Mouse (Mus musculus): ENCODE results near the gene Snapin.
A peak's percentile ranks its signal among the peaks of the same experiment; 100 is the strongest.

Snapin gene

DNA sequence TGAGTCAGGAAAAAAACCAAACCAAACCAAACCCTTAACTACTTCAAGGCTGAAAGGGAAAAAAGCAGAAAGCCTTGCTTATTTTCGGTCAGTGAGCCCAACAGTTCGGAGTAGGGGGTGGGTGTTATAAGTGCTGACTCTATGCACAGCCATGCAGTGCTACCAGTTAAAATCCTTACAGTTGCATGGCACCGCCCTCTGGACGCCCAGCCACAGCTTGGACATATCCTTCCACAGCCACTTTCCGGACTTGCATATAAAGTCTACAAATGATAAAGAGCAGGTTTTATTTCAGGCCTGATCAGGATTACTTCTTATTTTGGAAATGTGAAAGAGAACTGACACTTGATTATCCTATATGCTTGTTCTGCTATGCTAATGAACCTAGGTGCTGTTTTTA is 14.4 kb upstream of the Snapin start:
- no peak for DNase-seq (ENCODE audit: low spot score in 2 of 2)

DNA sequence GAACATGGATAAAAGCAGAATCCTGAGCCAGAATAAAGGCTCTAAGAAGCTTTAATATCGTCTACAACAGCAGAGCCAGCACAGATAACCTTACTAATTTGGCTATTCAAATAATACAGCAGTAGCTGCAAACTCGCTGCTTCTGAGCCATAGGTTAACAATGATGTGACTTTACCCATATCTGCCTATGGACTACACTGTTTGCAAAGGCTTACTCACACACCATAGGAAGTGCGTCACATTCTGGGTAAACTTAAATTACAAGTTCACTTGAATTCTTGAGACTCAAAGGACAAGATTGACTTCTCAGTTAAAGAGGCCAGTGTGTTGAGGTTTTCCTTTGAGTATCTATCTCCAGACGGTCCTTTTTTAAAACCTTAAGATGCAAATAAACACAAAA is 12.6 kb upstream of the Snapin start:
- DNase-seq (ENCODE audit: low spot score in 2 of 2) = no peak

DNA sequence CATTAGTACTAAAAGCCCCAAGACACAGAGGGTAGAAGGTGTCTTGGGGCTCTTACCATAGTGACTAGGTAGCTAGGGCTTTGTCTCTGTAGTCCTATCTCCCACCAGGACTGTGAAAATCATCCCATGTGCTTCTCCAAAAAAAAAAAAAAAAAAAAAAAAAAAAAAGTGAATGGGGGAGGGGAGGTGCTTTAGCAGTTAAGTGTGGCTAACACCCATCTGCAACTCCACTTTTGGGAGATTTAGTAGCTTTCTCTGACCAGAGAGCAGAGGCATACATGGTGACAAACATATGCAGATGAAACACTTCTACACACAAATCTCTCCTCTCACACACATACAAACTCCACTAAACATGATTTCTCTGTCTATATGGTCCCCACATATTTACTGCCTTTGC is 6.8 kb upstream of the Snapin start:
- DNase-seq (ENCODE audit: low spot score in 2 of 2) = no peak

DNA sequence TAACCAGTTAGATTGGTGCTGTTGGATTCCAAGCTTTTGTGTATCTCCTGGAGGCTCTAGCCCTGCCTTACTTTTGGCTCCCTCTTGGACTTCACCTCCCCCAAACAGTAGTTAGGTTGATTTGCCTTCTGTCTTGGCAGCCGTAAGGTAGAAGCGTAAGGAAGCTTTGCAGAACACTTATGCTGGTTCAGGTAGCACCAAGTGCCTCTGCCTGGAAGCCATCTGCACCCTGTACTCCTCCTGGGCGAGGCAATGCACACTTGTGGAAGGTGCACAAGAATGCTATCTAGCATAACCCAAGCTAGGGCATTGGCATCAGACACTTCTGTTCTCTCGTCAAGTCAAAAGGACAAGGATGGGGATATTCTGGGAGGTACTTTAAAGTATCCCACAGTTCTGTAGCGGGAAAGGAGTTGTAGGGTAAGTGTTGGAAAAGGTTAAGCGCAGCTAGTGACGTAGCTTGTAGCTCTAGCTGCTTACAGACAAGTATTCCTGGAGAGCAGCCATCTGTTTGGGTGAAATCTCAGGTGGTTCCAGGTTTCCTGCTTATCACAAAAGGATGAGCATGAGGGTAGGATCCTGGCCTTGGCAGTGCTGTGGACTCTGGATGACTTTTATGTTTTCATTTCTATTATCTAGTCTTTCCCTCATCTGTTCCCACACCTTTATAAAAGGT is 5.2 kb upstream of the Snapin start:
- DNase-seq (ENCODE audit: low spot score in 2 of 2) = no peak

DNA sequence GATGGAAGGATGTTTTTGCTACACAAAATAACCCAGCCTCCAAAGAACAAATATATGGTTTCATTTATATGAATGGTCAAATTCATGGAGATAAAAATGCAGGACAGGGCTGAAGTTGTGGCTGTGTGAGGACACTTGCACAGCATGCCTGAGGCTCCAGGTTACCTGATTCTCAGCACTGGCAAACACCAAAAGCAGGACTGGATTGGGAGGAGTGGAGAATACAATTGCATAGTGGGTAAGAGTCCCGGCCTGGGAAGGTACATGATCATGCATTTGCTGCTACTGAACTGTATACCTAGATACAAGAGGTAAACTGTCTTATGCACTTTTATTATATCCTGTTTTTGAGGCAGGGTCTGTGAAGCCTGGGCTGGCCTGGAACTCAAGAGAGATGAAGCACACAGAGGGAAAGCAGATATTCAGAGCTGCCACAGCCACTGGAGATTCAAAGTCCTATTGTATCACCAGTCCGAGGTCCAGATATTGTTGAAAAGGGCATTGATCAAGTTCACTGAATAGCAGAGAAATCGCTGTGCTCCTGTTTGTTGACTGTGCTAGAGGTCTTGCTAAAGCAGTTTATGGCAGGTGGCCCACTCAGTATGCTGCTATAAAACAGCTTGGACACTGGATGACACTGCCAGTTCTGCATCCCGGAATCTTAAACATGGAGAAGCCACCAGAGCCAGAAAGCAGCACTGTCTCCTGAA is 3.2 kb upstream of the Snapin start:
- no peak for DNase-seq (ENCODE audit: low spot score in 2 of 2)

DNA sequence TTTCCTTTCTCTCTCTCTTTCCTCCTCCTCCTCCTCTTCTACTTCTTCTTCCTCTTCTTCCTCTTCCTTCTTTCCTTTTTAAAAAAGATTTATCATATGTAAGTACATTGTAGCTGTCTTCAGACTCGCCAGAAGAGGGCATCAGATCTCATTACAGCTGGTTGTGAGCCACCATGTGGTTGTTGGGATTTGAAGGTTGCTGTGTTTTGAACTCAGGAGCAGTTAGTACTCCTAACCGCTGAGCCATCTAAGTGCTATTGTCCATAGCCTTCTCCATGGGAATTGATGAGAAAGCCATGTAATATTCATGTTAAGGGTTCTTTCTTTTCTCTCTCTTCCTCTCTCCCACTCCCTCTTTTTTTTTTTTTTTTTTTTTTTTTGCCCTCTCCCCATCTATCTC is 517 bp upstream of the Snapin start:
- no peak for DNase-seq (ENCODE audit: low spot score in 2 of 2)

DNA sequence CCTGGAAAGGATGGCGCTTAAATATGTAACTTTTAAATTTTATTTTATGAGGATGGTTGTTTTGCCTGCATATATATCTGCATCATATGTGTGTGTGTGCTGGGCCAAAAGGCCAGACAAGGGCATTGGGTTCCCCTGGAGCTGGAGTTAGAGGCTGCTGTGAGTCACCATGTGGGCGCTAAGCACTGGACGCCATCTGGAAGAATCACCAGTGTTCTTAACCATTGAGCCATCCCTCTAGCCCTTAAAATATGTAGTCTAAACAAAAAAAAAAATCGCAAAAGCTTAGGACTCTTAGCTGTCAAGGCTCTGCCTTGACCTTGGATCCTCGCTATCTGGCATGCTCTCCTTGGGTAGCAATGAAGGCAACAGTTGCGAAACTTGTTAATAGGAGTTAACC is 2.3 kb downstream of the Snapin start:
- DNase-seq (ENCODE audit: low spot score in 2 of 2) = no peak

DNA sequence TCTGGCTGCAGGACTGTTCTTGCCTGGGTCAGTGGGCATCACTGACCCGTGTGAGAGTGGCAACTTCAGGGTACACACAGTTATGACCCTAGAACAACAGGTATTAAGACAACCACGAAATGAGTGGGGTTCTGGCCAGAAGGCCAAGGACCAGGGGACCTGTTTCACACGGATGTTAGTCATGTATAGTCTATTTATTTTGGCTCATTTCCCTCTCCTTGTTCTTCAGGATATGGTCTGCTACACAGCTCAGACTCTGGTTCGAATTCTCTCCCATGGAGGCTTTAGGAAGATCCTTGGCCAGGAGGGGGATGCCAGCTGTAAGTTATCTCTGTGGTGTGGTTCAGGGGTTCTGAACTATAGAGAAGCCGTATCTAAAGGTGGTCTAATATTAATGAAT is 3.8 kb downstream of the Snapin start:
- no peak for DNase-seq (ENCODE audit: low spot score in 2 of 2)

DNA sequence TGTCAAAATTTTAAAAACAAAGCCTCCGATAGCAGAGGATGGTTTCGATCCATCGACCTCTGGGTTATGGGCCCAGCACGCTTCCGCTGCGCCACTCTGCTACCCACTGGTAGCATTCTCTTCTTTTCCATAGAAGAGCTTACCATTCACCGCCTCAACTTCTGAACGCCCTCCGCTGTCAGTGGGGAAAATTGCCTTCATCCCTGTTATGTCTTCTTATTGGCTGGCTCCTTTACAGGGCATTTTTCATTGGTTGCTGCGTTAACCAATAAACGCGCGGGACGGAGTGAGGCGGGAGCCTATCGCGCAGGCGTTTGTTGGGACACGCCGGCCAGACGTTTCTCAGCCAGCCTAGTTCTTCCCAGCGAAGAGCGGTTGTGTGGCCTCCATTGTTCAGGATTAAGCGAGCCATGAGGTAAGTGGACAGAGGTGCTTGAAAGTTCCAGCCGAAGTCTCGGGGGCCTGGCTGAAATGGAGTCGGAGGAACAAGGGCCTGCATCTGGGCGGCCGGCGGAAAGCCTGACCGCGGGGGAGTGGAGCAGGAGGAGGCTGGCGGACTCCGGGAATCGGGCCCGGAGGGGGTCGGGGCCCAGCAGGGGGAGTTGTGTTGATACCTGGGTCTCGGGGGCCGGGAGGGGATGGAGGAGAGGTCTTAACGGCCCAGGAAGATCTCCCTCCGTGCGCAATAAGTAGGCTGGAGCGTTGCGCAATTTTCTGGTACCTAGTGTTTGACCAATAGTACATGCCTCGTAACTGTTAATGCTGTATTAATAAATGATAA is 14.8 kb downstream of the Snapin start, which contains the start of gene Ilf2:
Gene Ilf2, plus strand, starts transcription at position 296 of the 781 bp plus-strand sequence.
- DNase-seq (ENCODE audit: low spot score in 2 of 2) = peak; percentile 93 to 96

DNA sequence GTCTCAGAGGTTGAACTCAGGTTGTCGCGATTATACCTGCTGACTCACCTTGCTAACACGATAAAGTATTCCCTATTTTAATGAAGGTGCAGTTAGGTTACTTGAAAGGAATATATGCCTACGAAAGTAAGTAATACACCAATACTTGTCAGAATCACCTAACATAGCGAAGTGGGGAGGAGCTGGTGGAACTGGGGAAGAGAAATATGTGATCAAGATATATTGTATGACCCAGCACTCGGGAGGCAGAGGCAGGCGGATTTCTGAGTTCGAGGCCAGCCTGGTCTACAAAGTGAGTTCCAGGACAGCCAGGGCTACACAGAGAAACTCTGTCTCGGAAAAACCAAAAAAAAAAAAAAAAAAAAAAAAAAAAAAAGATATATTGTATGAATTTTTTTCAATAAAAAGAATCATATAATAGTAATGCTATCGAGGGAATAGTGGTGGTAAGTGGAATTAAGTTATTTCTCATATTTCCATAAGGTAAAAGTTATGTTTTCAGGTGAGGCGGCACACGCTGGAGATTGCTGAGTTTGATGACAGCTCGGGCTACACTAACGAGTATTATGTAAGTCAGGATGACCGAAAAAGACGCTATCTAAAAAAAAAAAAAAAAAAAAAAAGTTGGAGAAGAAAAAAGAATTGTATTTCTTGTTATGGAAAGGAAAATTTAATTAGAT is 15.5 kb downstream of the Snapin start:
- no peak for DNase-seq (ENCODE audit: low spot score in 2 of 2)

DNA sequence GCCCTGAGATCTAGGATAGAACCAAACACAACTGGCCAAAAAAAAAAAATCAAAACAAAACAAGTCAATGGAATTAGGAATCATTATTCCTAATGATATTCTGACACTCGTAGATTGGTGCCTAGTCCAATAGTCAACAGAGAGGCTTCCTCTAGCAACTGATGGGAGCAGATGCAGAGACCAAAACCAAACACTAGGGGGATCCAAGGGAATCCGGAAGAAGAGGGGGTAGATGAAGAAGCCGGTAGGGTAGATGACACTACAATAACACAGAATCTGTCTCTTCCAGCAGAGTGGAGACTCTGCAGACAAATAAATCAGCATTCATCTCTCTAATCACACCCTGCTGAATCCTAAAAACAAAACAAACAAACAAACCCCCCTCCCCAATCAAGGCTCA is 18.6 kb downstream of the Snapin start:
- no peak for DNase-seq (ENCODE audit: low spot score in 2 of 2)

DNA sequence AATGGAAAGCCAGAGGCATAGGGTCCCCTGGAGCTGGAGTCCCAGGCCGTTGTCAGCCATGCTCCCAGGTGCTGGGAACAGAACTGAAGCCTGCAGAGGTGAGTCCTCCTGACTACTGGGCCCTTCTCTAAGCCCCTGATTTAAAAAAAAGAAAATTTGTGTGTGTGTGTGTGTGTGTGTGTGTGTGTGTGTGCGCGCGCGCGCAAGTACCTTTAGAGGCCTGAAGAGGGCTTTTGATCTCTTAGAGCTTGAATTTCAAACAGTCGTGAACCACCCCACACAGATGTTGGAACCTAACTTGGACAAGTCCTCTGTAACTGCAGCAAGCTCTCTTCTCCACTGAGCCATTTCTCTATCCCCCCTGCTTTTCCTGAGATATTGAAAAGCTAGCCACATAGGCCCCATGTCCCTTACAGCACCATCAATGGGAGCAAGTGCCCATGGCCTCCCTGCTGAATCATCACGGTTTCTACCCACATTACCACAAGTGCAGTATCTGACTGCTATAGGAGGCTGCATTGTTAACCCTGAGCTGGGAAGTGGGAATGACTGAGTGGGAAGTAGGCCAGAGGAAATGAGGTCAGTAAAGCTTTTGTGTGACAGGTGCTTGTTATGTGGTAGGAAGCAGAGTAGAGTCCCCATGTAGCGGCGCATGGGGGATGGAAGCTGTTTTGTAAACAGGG is 23.1 kb downstream of the Snapin start:
- no peak for DNase-seq (ENCODE audit: low spot score in 2 of 2)

DNA sequence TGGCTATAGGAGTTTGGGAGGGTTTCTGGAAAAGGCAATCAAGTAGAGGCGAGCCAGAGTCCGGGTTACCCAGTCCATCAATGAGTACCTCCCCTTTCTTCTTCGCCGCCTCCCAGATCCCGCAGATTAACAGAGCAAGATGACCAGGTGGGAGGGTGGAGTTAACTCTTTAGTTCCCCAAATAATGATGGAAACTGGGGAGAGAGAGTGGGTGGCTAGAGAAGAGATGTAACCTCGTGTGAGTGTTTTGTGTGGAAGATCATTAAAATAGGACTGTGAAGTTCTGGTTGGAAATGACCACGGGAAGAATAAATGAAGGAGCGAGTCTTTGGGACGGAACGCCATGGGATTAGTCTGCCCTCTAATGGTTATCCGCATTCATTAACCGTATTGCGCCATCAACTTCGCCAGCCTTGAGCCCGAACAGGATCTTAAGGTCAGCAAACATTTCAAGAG is 24.5 kb downstream of the Snapin start:
- peak; percentile 50 to 73 for DNase-seq (ENCODE audit: low spot score in 2 of 2)

DNA sequence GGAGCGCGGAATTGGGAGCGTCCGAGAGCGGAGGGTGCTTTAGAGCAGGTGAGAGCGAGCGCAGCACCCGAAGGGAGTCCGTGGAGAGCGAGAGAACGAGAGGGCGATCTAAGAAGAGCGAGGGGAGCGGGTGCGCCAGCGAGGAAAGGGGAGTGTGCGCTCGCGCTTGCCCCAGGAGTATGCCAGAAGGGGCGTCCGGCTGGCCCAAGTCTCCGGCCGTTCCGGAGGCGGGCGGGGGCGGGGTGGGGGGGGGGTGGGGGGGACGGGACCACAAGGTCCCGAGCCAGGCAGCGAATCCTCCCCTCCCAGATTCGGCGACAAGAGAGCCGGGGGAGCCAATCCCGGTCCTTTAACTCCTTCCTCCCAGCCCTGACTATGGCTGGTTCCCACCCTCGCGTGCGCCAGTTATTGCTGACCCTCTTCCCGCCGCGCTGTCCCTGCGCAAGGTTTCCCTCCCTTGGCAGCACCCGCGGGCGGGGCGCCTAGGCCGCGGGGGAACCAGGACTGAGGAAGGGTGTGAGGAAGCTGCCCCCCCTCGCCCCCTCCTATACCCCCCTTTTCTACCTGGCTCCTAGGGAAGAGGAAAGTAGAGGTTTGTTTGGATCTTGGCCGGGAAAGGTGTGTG is 25.0 kb downstream of the Snapin start, which contains the start of gene Npr1:
Gene Npr1, minus strand, starts transcription at position 181 of the 625 bp plus-strand sequence.
- DNase-seq (ENCODE audit: low spot score in 2 of 2) = peak in 1 of 2 experiments; percentile 35

DNA sequence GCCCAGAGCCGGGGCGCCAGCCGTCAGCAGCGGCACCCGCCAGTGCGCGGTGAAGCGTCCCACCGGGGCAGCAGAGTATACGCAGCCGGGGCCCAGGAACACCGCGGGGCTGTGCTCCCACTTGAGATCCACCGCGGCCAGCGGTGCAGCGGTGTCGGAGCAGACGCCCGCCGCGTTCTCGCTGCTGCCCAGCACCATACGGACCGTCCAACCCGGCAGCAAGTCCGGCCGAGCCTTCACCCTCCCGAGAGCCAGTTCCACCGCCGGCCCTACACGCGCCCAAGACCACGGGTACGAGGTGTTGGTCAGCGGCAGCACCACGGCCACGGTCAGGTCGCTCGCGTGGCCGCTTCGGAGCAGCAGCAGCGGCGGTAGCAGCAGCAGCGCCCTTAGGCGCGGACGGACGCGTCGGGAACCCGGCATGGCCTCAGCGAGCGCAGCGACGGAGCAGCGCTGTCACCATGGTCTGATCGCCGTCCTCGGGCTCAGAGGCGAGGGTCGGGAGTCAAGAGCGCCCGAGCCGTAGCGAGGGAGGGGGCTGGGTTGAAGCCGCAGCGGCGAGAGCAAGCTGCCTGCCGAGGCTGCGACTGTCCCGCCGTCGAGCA is 25.6 kb downstream of the Snapin start:
- DNase-seq (ENCODE audit: low spot score in 2 of 2) = no peak

DNA sequence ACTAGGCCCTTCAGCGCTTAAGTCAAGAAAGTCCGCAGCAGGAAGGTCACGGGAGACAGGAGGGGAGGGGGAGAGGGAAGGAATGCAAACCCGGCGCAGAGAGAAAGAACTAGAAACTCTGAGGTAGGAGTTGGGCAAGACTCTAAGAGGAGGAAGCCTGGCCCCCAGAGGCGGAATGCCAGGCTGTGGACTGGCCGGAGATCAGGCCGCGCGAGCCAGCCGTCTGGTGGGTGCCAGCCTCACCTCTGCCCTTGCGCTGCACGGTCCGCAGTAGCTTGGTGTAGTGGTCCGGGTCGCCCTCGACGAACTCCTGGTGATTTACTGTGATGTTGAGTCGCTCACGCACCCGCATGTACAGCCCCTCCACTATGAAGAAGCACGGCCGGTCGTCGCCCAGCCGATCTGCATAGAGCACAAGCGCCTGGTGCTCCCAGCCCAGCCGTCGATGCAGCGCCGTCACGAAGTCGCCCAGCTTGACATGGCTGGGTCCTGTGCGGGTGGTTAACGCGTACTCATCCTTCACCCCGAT is 26.2 kb downstream of the Snapin start:
- peak in 1 of 2 experiments; percentile 43 for DNase-seq (ENCODE audit: low spot score in 2 of 2)

DNA sequence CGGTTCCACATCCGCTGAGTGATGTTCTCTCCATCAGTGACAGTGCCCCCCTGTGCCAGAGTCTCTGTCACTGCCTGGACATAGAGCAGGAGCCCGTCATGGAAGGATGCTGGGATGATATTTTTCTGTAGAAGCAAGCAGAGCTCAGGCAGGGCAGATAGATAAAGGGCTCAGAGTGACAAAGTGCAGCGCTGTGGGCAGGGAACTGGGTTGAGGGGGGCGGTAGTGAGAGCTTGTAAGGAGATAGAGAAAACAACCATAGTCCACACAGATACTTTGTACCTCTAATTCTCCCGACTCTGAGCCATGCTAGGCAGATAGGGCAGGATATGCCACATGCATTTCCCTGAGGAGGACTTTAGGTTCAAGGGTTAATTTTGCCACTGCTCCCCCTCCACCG is 28.3 kb downstream of the Snapin start:
- DNase-seq (ENCODE audit: low spot score in 2 of 2) = no peak

DNA sequence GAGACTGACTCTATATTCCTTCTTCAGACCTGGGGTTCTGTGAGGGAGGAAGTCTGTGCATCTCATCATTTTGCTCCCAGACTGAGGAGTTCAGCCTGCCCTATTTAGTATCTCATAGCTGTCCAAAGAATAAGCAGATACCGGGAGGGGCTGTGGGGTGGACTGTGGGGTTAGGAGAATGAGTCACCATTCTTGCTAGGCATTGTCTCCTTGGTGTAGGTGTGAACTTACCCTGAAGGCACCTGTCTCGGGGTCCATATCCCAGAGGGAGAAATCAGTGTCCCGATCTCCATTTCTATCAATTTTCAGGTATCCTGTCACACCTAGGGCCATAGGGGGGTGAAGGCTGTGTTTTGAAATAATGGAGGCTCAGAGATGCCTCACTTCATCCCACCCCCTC is 28.9 kb downstream of the Snapin start:
- DNase-seq (ENCODE audit: low spot score in 2 of 2) = no peak

DNA sequence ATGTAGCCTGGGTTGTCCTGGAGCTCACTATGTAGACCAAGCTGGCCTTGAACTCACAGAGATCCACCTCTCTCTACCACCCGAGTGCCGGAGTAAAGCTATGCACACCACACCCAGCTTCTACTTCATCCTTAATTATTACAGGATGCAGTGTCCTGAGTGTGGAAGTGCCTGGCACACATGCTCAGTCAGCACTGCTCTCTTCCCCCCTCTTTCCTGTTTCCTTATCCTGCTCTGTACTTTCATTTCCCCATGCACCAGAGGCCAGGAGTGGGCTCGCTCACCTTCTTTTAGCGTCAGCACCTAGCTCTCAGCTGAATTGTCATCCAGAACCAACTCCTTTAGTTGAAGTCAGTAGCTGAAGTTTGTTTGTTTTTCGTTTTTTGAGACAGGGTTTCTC is 30.5 kb downstream of the Snapin start:
- no peak for DNase-seq (ENCODE audit: low spot score in 2 of 2)

DNA sequence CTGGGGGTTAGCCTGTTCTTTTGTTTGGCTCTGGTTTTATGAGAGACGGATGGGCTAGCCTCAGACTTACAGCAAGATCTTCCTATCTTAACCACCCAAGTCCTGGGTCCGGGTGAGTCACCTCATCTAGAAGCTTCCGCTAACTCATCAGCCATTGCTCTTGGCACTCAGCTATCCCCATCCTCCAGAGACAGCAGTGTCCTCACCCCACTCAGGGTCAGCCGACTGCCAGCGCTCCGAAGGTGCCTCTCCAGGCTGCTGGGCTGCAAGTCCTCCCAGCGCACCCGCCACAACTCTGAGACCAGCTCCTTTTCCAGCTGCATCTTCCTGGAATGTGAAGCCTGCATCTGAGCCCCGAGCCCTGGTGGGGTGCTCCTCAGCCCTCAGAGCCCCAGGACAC is 31.1 kb downstream of the Snapin start:
- DNase-seq (ENCODE audit: low spot score in 2 of 2) = no peak

All from urinary bladder, postnatal 36 days (tissue).